Mouse (Mus musculus) thymus, adult 2 months (tissue): ENCODE results near the gene Asb3.

Experiments used
- CTCF ChIP-seq: fragments of 200-500 bp; IDR thresholded peaks from 2 replicates; pipeline ENCODE4 v1.5.1; 2012; ENCODE audit warnings: mild to moderate bottlenecking, control low read depth, low read length, moderate library complexity, borderline replicate concordance; ENCODE audit not compliant: control insufficient read depth, poor library complexity, insufficient read depth; ENCODE audit errors: extremely low read depth
- POLR2A ChIP-seq: fragments of 200-500 bp; IDR thresholded peaks from 2 replicates; pipeline ENCODE4 v1.6.1; 2012; ENCODE audit warnings: mild to moderate bottlenecking, low read length, control low read depth, moderate library complexity; ENCODE audit not compliant: control insufficient read depth, poor library complexity, insufficient read depth; ENCODE audit errors: extremely low read depth

DNA sequence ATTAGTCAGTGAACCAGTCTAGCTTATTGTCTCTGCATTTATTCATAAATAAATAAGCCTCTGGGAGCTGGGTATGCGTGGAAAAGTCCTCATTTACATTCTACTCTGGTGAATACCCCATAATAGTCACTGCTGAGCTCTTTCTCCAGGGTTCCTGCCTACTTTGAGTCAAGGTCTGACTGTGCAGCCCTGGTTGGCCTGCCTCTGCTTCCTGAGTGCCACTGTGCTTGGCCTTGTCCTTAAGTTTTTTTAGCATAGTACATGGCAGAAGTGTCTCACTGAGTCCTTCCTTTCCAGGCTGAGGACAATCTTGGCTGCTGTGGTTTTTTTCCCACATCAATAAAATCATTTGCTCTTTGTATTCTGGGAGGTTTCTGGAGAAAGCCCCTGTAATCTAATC lies 35.4 kb downstream of the Asb3 start:
- TF ChIP-seq CTCF, result no peak
- no peak for TF ChIP-seq POLR2A
